Mouse (Mus musculus) lung, embryonic 16.5 days (tissue): ENCODE results near the gene Tyk2. TPM values are rescaled to one million over a fixed set of nuclear protein-coding genes. Genes with fewer than 3 reads are reported as not detected.

Experiments
- microRNA-seq: library from miRNA; unstranded; fragments of <30 nt; microRNA quantifications from one replicate; pipeline ENCODE4, GENCODE M21; 2016
- polyA plus RNA-seq: library from polyadenylated mRNA; unstranded; fragments of >200 nt; fragmentation: Nextera tagmentation; extraction: Ambion mirVana; gene quantifications from 2 replicates; pipeline ENCODE4 v1.2.1, GENCODE M21; 2015

The Tyk2 gene
- polyA plus RNA-seq, 1 experiment from 2014 or later, result 16.9 TPM

Small RNAs within 50 kb of the gene (microRNA-seq; reads per million reads assigned to microRNA genes)
- gene Mir7082, result not detected

Other genes with a start within 250 kb of the Tyk2 start
- 57.3 and 64.1 TPM in 2 replicates for gene Ppan, start 243.1 kb downstream of the Tyk2 start, polyA plus RNA-seq
- gene Eif3g, start 232.6 kb downstream of the Tyk2 start, polyA plus RNA-seq, result 255 and 258 TPM in 2 replicates
- gene Dnmt1, start 171.4 kb downstream of the Tyk2 start, polyA plus RNA-seq, result 92.5 and 97.1 TPM in 2 replicates
- 63.5 and 67.2 TPM in 2 replicates for gene S1pr2, start 154.5 kb downstream of the Tyk2 start, polyA plus RNA-seq
- gene Mrpl4, start 128.5 kb downstream of the Tyk2 start, polyA plus RNA-seq, result 156 TPM in 2 replicates
- gene Icam1, start 115.3 kb downstream of the Tyk2 start, polyA plus RNA-seq, result 76.2 and 93.0 TPM in 2 replicates
- gene Icam4, start 101.9 kb downstream of the Tyk2 start, polyA plus RNA-seq, result 2.2 and 4.2 TPM in 2 replicates
- 0.24 and 0.33 TPM in 2 replicates for gene Icam5, start 99.2 kb downstream of the Tyk2 start, polyA plus RNA-seq
- gene Zglp1, start 64.2 kb downstream of the Tyk2 start, polyA plus RNA-seq, result 1.1 and 1.2 TPM in 2 replicates
- 0.09 and 0.49 TPM in 2 replicates for gene Gm49373, start 58.1 kb downstream of the Tyk2 start, polyA plus RNA-seq
- 44.1 and 46.5 TPM in 2 replicates for gene Fdx1l, start 57.6 kb downstream of the Tyk2 start, polyA plus RNA-seq
- gene Gm38431, start 39.2 kb downstream of the Tyk2 start, polyA plus RNA-seq, result 1.2 and 3.3 TPM in 2 replicates
- gene Raver1, start 39.2 kb downstream of the Tyk2 start, polyA plus RNA-seq, result 56.8 and 69.1 TPM in 2 replicates
- 265 and 301 TPM in 2 replicates for gene Cdc37, start 18.7 kb upstream of the Tyk2 start, polyA plus RNA-seq
- gene Pde4a, start 34.5 kb upstream of the Tyk2 start, polyA plus RNA-seq, result 9.7 and 11.0 TPM in 2 replicates
- 60.4 and 61.3 TPM in 2 replicates for gene Keap1, start 108.1 kb upstream of the Tyk2 start, polyA plus RNA-seq
- gene S1pr5, start 117.2 kb upstream of the Tyk2 start, polyA plus RNA-seq, result 0.11 and 0.21 TPM in 2 replicates
- 39.9 and 42.3 TPM in 2 replicates for gene Atg4d, start 134.1 kb upstream of the Tyk2 start, polyA plus RNA-seq
- 15.8 and 16.7 TPM in 2 replicates for gene Kri1, start 156.7 kb upstream of the Tyk2 start, polyA plus RNA-seq
- gene Cdkn2d, start 160.2 kb upstream of the Tyk2 start, polyA plus RNA-seq, result 57.7 TPM in 2 replicates
- 50.0 and 53.2 TPM in 2 replicates for gene Ap1m2, start 181.1 kb upstream of the Tyk2 start, polyA plus RNA-seq
- 178 and 186 TPM in 2 replicates for gene Slc44a2, start 189.5 kb upstream of the Tyk2 start, polyA plus RNA-seq
- gene Ilf3, start 236.6 kb upstream of the Tyk2 start, polyA plus RNA-seq, result 160 and 168 TPM in 2 replicates